ENCODE assay signal across 9 mouse cellular contexts in genomic region chr9:62522791-62523471, GRCm38 (mm10). TPM values are rescaled to one million over a fixed set of nuclear protein-coding genes. Genes with fewer than 3 reads are reported as not detected.
DNase-seq lines count a peak whose midpoint lies in the region; ATAC-seq and TF ChIP-seq lines count a peak whose summit lies in the region.
"Had no signal": no experiment of that assay in that cellular context is flagged by ENCODE, and none has a peak within 500 bp of the region (broad histone marks: within the 10 kb centered on the region; RNA-seq: fewer than 3 reads in every experiment).

No protein-coding gene starts in this region.

- H3K4me3 ChIP-seq in layer of hippocampus, adult 2 months = no peak overlapping the region
- no peak overlapping the region for H3K4me3 ChIP-seq in forebrain, embryonic 15.5 days
- no peak overlapping the region for H3K4me3 ChIP-seq in hindbrain, embryonic 15.5 days
- H3K4me3 ChIP-seq in liver, embryonic 15.5 days (replicated peaks) = no peak overlapping the region
- H3K4me3 ChIP-seq: myocyte had no signal

- WGBS in forebrain, embryonic 15.5 days = 48% methylated on average over 15 of the region's 15 CpGs
- WGBS in hindbrain, embryonic 15.5 days = 44% methylated on average over 15 of the region's 15 CpGs
- WGBS in liver, embryonic 15.5 days (ENCODE audit: insufficient replicate concordance) = 17% methylated on average over 15 of the region's 15 CpGs

- H3K36me3 ChIP-seq in forebrain, embryonic 15.5 days = no peaks in the 10 kb centered on the region
- H3K36me3 ChIP-seq in hindbrain, embryonic 15.5 days = no peaks in the 10 kb centered on the region
- H3K36me3 ChIP-seq in liver, embryonic 15.5 days (replicated peaks) = no peaks in the 10 kb centered on the region

- H3K9me3 ChIP-seq in forebrain, embryonic 15.5 days = no peaks in the 10 kb centered on the region
- no peaks in the 10 kb centered on the region for H3K9me3 ChIP-seq in hindbrain, embryonic 15.5 days
- no peaks in the 10 kb centered on the region for H3K9me3 ChIP-seq in liver, embryonic 15.5 days (replicated peaks)

- no peak for ATAC-seq in forebrain, embryonic 15.5 days (replicated peaks)
- ATAC-seq in hindbrain, embryonic 15.5 days (ENCODE audit: low FRiP score, low read depth) = no peak
- ATAC-seq in liver, embryonic 15.5 days (ENCODE audit: insufficient read depth) = 0 out of 2 replicates have a peak, but pooled peaks have one; percentile 7

- H3K9ac ChIP-seq in forebrain, embryonic 15.5 days (replicated peaks) = no peak overlapping the region
- no peak overlapping the region for H3K9ac ChIP-seq in hindbrain, embryonic 15.5 days
- no peak overlapping the region for H3K9ac ChIP-seq in liver, embryonic 15.5 days

- H3K4me1 ChIP-seq in forebrain, embryonic 15.5 days = peaks cover 95% of the 10 kb centered on the region
- H3K4me1 ChIP-seq in hindbrain, embryonic 15.5 days (replicated peaks) = peaks cover 86% of the 10 kb centered on the region
- peaks cover 6% of the 10 kb centered on the region; the same call in 1 of the 2 replicates for H3K4me1 ChIP-seq in liver, embryonic 15.5 days (replicated peaks)

- H3K27me3 ChIP-seq in forebrain, embryonic 15.5 days = no peaks in the 10 kb centered on the region
- no peaks in the 10 kb centered on the region for H3K27me3 ChIP-seq in hindbrain, embryonic 15.5 days
- H3K27me3 ChIP-seq in liver, embryonic 15.5 days = peaks cover 23% of the 10 kb centered on the region; the same call in 1 of the 2 replicates

- H3K4me2 ChIP-seq in forebrain, embryonic 15.5 days (replicated peaks) = no peak overlapping the region
- H3K4me2 ChIP-seq in hindbrain, embryonic 15.5 days = no peak overlapping the region
- no peak overlapping the region for H3K4me2 ChIP-seq in liver, embryonic 15.5 days

- H3K27ac ChIP-seq in layer of hippocampus, adult 2 months = peak overlapping the region; percentile 93
- H3K27ac ChIP-seq in forebrain, embryonic 15.5 days (replicated peaks) = peak overlapping the region; percentile 38
- H3K27ac ChIP-seq in hindbrain, embryonic 15.5 days (replicated peaks) = peak overlapping the region; percentile 70
- peak overlapping the region; percentile 19; the same call in 1 of the 2 replicates for H3K27ac ChIP-seq in liver, embryonic 15.5 days (replicated peaks)

- DNase-seq in layer of hippocampus, adult 2 months (ENCODE audit: low spot score in 2 of 2) = no peak
- no peak for DNase-seq in layer of hippocampus, adult 11-12 months (ENCODE audit: low spot score)
- DNase-seq in adipocyte (ENCODE audit: low spot score) = no peak
- no peak for DNase-seq in layer of hippocampus, adult 9-10 months (ENCODE audit: low spot score)
- DNase-seq in B cell, adult 2 months = no peak

- no peak for TF ChIP-seq CTCF in layer of hippocampus, adult 2 months (conservative IDR thresholded peaks at IDR 0.05)

RNA-seq across cellular contexts. Expression of gene Coro2b, which starts 13.9 kb away (rescaled TPM):
- 100 to 1,000 TPM; 226 to 243 TPM for total RNA-seq in layer of hippocampus, adult 2 months (2021)
- 41.0 and 48.8 TPM in 2 replicates for polyA plus RNA-seq in forebrain, embryonic 15.5 days (2015; fragmentation: Nextera tagmentation; extraction: Ambion mirVana)
- polyA plus RNA-seq in hindbrain, embryonic 15.5 days (2015; fragmentation: Nextera tagmentation; extraction: Ambion mirVana) = 39.1 and 48.3 TPM in 2 replicates
- polyA plus RNA-seq in liver, embryonic 15.5 days (2015; fragmentation: Nextera tagmentation; extraction: Ambion mirVana) = 1.2 and 1.3 TPM in 2 replicates

Comparison
In these comparisons a context has a peak if more than half of its experiments do, and no peak if none do; other contexts are left out.
1. H3K27ac ChIP-seq: peak in every context shown above with its lines; median percentile 93 in layer of hippocampus, adult 2 months; 70 in hindbrain, embryonic 15.5 days; 38 in forebrain, embryonic 15.5 days; 19 in liver, embryonic 15.5 days.
2. RNA of gene Coro2b, which starts 13.9 kb away (polyA plus RNA-seq): 39.1 to 48.3 TPM in hindbrain, embryonic 15.5 days and 41.0 to 48.8 TPM in forebrain, embryonic 15.5 days; 1.2 to 1.3 TPM in liver, embryonic 15.5 days; every median in the first group is over 10 times any median in the second.